Mouse (Mus musculus): ENCODE data around the gene Serinc1.

DNA sequence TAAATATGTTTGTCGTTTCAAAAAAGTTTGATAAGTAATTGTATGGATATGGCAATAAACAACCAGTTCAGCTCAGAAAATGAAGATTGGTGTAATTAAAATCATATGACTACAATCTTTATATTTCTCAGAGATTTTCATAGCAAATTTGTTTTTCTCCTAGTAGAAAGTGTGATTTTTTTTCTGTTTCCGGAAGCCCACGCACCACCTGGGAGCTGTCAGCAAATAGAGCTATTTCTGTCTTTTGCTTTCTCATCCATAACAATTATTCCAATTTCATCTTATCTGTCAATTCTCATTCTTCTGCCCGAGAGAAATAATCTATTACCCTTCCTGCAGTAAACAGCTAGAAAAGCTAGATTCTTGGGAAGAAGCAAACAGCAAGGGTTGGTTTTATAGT lies 17.3 kb upstream of the Serinc1 start:
- no peak for TF ChIP-seq SMC3 (IDR thresholded peaks at IDR 0.05; ENCODE audit: low read depth, low read length)
- no peak for TF ChIP-seq CTCF (IDR thresholded peaks at IDR 0.05 in 2 of 3, conservative IDR thresholded peaks at IDR 0.05 in 1 of 3; ENCODE audit: control insufficient read depth in 1 of 3, insufficient read depth in 1 of 3, low read depth in 2 of 3, low read length in 3 of 3, poor library complexity in 1 of 3, severe bottlenecking in 1 of 3)
- no peak for TF ChIP-seq CHD2 (IDR thresholded peaks at IDR 0.05; ENCODE audit: low read length)
- no peak for TF ChIP-seq UBTF (IDR thresholded peaks at IDR 0.05; ENCODE audit: borderline replicate concordance, insufficient read depth, low read depth, low read length)
